Mouse (Mus musculus) liver, postnatal 0 days (tissue): ENCODE results near the gene Ddx42.

Experiments
- CTCF ChIP-seq: sonication (generic); IDR thresholded peaks from 2 replicates; pipeline ENCODE4 v1.5.1; 2016; ENCODE audit warnings: antibody characterized with exemption, low read depth
- EP300 ChIP-seq: IDR thresholded peaks from 2 replicates; pipeline ENCODE4 v1.6.1; 2016; ENCODE audit warnings: antibody characterized with exemption, low read depth, mild to moderate bottlenecking

DNA sequence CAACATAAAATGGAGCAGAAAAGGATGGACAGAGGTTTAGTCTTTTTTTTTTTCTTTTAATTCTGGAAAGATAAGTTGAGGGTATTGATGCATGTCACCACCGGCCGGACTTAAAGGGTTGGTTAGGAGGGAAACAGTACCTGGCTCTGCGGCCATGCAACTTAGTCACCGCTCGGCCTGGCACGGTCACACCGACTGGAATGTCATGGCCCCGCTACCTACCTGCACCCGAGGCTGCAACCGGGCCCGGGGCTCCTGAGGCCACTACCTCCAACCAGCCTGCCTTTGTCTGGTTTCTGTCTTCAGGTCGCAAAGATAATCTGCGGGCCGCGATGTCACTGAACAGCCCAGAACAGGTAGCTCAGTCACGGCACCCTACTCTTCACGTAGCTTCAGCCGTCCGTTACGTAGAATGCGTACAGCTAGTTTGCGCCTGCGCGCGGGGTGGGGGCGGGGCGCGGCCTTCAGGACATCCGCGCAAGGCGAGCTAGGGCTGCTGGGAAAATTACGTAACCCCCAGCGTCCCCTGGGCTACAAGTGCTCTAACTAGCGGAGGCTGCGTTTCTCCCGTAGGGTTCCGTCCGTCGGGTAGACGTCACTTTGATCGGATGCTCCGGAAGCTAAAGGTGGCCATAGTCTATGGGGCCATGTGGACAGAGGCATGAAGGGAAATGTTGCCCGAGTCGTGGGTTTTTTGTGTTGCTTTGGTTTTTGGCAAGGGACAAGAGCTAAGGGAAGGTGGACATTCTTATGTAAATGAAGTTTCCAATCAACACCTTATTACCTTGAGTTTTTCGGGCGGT lies 598 bp upstream of the Ddx42 start, which contains the start of gene Ccdc47:
- no peak for TF ChIP-seq CTCF
- TF ChIP-seq EP300, result peak; percentile 56
